Mouse (Mus musculus): ENCODE results near the gene Rpl37. TPM values are rescaled to one million over a fixed set of nuclear protein-coding genes. Genes with fewer than 3 reads are reported as not detected.

Rpl37 gene
- 532 and 540 TPM in 2 replicates for polyA plus RNA-seq (2016; fragmentation: Nextera tagmentation; extraction: Ambion mirVana)

- Histone ChIP-seq H3K4me1 (peaks cover 65% of the 10 kb centered on the region), H3K27ac (peak within 1 kb of the TSS; percentile 87), H3K9ac (peak within 1 kb of the TSS; percentile 92), H3K4me3 (peak within 1 kb of the TSS; percentile 86), H3K4me2 (peak within 1 kb of the TSS; percentile 87), H3K27me3 (replicated peaks) (no peaks in the 10 kb centered on the region), H3K36me3 (peaks cover 45% of the 10 kb centered on the region), H3K9me3 (replicated peaks) (no peaks in the 10 kb centered on the region)
- ATAC-seq, result peak; percentile 96
- WGBS (ENCODE audit: insufficient replicate concordance), result under 1% methylated on average over 55 of the region's 55 CpGs
These were observed at the start of gene Rpl37 for GRCm38 (mm10) chr15:5116270-5117030. Gene Rpl37, plus strand, starts transcription at chr15:5116645.

- Histone ChIP-seq H3K4me3 (no peak overlapping the region), H3K27ac (no peak overlapping the region), H3K9ac (no peak overlapping the region), H3K36me3 (no peaks in the 10 kb centered on the region), H3K27me3 (replicated peaks) (no peaks in the 10 kb centered on the region), H3K9me3 (replicated peaks) (no peaks in the 10 kb centered on the region), H3K4me1 (no peaks in the 10 kb centered on the region), H3K4me2 (no peak overlapping the region)
- WGBS (ENCODE audit: insufficient replicate concordance), result 54% methylated on average over 15 of the region's 15 CpGs
- no peak for ATAC-seq
These were observed 47.5 kb upstream of the Rpl37 start for GRCm38 (mm10) chr15:5068801-5069518.

- Histone ChIP-seq H3K36me3 (no peaks in the 10 kb centered on the region), H3K4me2 (no peak overlapping the region), H3K4me3 (no peak overlapping the region), H3K27me3 (replicated peaks) (no peaks in the 10 kb centered on the region), H3K9me3 (replicated peaks) (no peaks in the 10 kb centered on the region), H3K27ac (no peak overlapping the region), H3K4me1 (no peaks in the 10 kb centered on the region), H3K9ac (no peak overlapping the region)
- peak; percentile 35; the same call in 1 of the 2 replicates for ATAC-seq
- 44% methylated on average over 1 of the region's 1 CpGs for WGBS (ENCODE audit: insufficient replicate concordance)
These were observed 35.2 kb upstream of the Rpl37 start for GRCm38 (mm10) chr15:5081235-5081634.

- no peaks in the 10 kb centered on the region for H3K27me3 ChIP-seq (replicated peaks)
- 17% methylated on average over 2 of the region's 2 CpGs for WGBS (ENCODE audit: insufficient replicate concordance)
- no peak overlapping the region for H3K9ac ChIP-seq
- H3K4me3 ChIP-seq, result no peak overlapping the region
- no peak for ATAC-seq
- H3K27ac ChIP-seq, result no peak overlapping the region
- no peak overlapping the region for H3K4me2 ChIP-seq
- no peaks in the 10 kb centered on the region for H3K36me3 ChIP-seq
- no peaks in the 10 kb centered on the region for H3K9me3 ChIP-seq (replicated peaks)
- no peaks in the 10 kb centered on the region for H3K4me1 ChIP-seq
These were observed 30.3 kb upstream of the Rpl37 start for GRCm38 (mm10) chr15:5086162-5086561.

GRCm38 (mm10) chr15:5088850-5089608 lies 27.4 kb upstream of the Rpl37 start:
- no peaks in the 10 kb centered on the region for H3K27me3 ChIP-seq (replicated peaks)
- H3K9ac ChIP-seq, result no peak overlapping the region
- WGBS (ENCODE audit: insufficient replicate concordance), result 57% methylated on average over 7 of the region's 7 CpGs
- no peak overlapping the region for H3K4me3 ChIP-seq
- no peak for ATAC-seq
- no peak overlapping the region for H3K27ac ChIP-seq
- no peaks in the 10 kb centered on the region for H3K9me3 ChIP-seq (replicated peaks)
- H3K36me3 ChIP-seq, result no peaks in the 10 kb centered on the region
- no peak overlapping the region for H3K4me2 ChIP-seq
- H3K4me1 ChIP-seq, result no peaks in the 10 kb centered on the region

- no peaks in the 10 kb centered on the region for H3K36me3 ChIP-seq
- H3K4me2 ChIP-seq, result no peak overlapping the region
- no peak overlapping the region for H3K4me3 ChIP-seq
- no peak for ATAC-seq
- no peak overlapping the region for H3K27ac ChIP-seq
- H3K9me3 ChIP-seq (replicated peaks), result no peaks in the 10 kb centered on the region
- 82% methylated on average over 10 of the region's 10 CpGs for WGBS (ENCODE audit: insufficient replicate concordance)
- no peaks in the 10 kb centered on the region for H3K4me1 ChIP-seq
- no peak overlapping the region for H3K9ac ChIP-seq
- H3K27me3 ChIP-seq (replicated peaks), result no peaks in the 10 kb centered on the region
These were observed 26.3 kb upstream of the Rpl37 start for GRCm38 (mm10) chr15:5090131-5090530.

- Histone ChIP-seq H3K36me3 (no peaks in the 10 kb centered on the region), H3K9ac (no peak overlapping the region), H3K9me3 (replicated peaks) (no peaks in the 10 kb centered on the region), H3K27me3 (replicated peaks) (peaks cover 9% of the 10 kb centered on the region; the same call in 1 of the 2 replicates), H3K4me2 (no peak overlapping the region), H3K4me1 (peaks cover 6% of the 10 kb centered on the region; the same call in 1 of the 2 replicates), H3K27ac (no peak overlapping the region), H3K4me3 (no peak overlapping the region)
- 67% methylated on average over 11 of the region's 11 CpGs for WGBS (ENCODE audit: insufficient replicate concordance)
- no peak for ATAC-seq
These were observed 20.7 kb upstream of the Rpl37 start for GRCm38 (mm10) chr15:5095534-5096301.

- no peak overlapping the region for H3K4me3 ChIP-seq
- H3K4me2 ChIP-seq, result no peak overlapping the region
- ATAC-seq, result peak; percentile 85
- H3K4me1 ChIP-seq, result peaks cover 6% of the 10 kb centered on the region; the same call in 1 of the 2 replicates
- H3K9ac ChIP-seq, result no peak overlapping the region
- no peaks in the 10 kb centered on the region for H3K9me3 ChIP-seq (replicated peaks)
- no peak overlapping the region for H3K27ac ChIP-seq
- H3K36me3 ChIP-seq, result no peaks in the 10 kb centered on the region
- peaks cover 9% of the 10 kb centered on the region; the same call in 1 of the 2 replicates for H3K27me3 ChIP-seq (replicated peaks)
- 54% methylated on average over 1 of the region's 1 CpGs for WGBS (ENCODE audit: insufficient replicate concordance)
These were observed 19.1 kb upstream of the Rpl37 start for GRCm38 (mm10) chr15:5097376-5097775.

- no peak for ATAC-seq
- 69% methylated on average over 4 of the region's 4 CpGs for WGBS (ENCODE audit: insufficient replicate concordance)
- no peaks in the 10 kb centered on the region for H3K9me3 ChIP-seq (replicated peaks)
- H3K9ac ChIP-seq, result no peak overlapping the region
- peaks cover 13% of the 10 kb centered on the region; the same call in 1 of the 2 replicates for H3K27me3 ChIP-seq (replicated peaks)
- no peaks in the 10 kb centered on the region for H3K36me3 ChIP-seq
- no peak overlapping the region for H3K4me2 ChIP-seq
- peaks cover 6% of the 10 kb centered on the region; the same call in 1 of the 2 replicates for H3K4me1 ChIP-seq
- no peak overlapping the region for H3K27ac ChIP-seq
- H3K4me3 ChIP-seq, result no peak overlapping the region
These were observed 14.1 kb upstream of the Rpl37 start for GRCm38 (mm10) chr15:5102312-5102711.

- 66% methylated on average over 6 of the region's 6 CpGs for WGBS (ENCODE audit: insufficient replicate concordance)
- no peak overlapping the region for H3K4me3 ChIP-seq
- ATAC-seq, result no peak
- H3K9me3 ChIP-seq (replicated peaks), result no peaks in the 10 kb centered on the region
- no peaks in the 10 kb centered on the region for H3K36me3 ChIP-seq
- no peak overlapping the region for H3K27ac ChIP-seq
- peaks cover 31% of the 10 kb centered on the region for H3K27me3 ChIP-seq (replicated peaks)
- peaks cover 7% of the 10 kb centered on the region; the same call in 1 of the 2 replicates for H3K4me1 ChIP-seq
- no peak overlapping the region for H3K9ac ChIP-seq
- H3K4me2 ChIP-seq, result no peak overlapping the region
These were observed 10.6 kb upstream of the Rpl37 start for GRCm38 (mm10) chr15:5105891-5106290.

GRCm38 (mm10) chr15:5106293-5106692 lies 10.2 kb upstream of the Rpl37 start:
- WGBS (ENCODE audit: insufficient replicate concordance), result 34% methylated on average over 2 of the region's 2 CpGs
- H3K27ac ChIP-seq, result no peak overlapping the region
- H3K36me3 ChIP-seq, result no peaks in the 10 kb centered on the region
- H3K4me3 ChIP-seq, result no peak overlapping the region
- no peak for ATAC-seq
- peaks cover 7% of the 10 kb centered on the region; the same call in 1 of the 2 replicates for H3K4me1 ChIP-seq
- no peak overlapping the region for H3K4me2 ChIP-seq
- H3K9ac ChIP-seq, result no peak overlapping the region
- no peaks in the 10 kb centered on the region for H3K9me3 ChIP-seq (replicated peaks)
- H3K27me3 ChIP-seq (replicated peaks), result peaks cover 31% of the 10 kb centered on the region
